Mouse (Mus musculus): ENCODE results near the gene Smim14. TPM values are rescaled to one million over a fixed set of nuclear protein-coding genes. Genes with fewer than 3 reads are reported as not detected.

Smim14 gene
- polyA plus RNA-seq (2011; ENCODE audit: insufficient read depth, insufficient read length, low replicate concordance, missing spikeins): 58.2 and 62.7 TPM in 2 replicates

DNA sequence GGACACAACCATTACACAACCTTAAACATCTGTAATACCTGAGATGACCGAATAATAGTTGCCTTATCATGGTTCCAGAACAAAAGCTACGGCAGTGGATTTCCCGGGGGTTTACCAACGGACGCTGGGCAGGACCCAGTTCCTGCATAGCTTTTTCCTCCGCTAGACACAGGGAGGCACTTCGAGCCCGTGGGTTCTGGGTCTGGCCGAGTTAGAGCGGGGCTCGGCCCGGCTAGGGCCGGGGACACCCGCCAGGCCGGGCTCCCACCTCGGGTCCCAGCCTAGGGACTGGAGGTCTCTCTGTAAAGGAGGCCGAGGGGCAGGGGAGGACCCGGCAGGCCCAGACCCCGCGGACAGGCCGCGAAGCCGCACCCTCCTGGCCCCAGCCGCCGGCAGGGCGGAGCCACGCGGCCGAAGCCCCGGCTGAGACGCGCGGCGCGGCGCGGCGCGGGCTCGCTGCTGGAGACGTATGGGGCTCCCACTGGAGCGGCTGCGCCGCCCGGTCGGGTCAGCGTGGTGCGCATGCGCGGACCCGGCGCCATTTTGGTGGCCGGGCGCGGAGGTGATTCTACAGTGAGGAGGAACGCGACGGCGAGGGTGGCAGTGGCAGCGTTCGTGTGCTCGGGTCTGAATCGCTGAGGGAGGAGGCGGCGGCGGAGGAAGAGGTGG lies at the start of gene Smim14, which contains the start of gene Ube2k:
Gene Smim14, minus strand, starts transcription at position 434 of the 669 bp plus-strand sequence.
Gene Ube2k, plus strand, starts transcription at position 483 of the 669 bp plus-strand sequence.
- WGBS: under 1% methylated on average over 66 of the region's 66 CpGs
- H3K4me1 ChIP-seq (ENCODE audit: control insufficient read depth, insufficient read depth, low read length): no peaks in the 10 kb centered on the region; the same call in 1 of the 2 replicates
- TF ChIP-seq CTCF (IDR thresholded peaks at IDR 0.05; ENCODE audit: control insufficient read depth, insufficient read depth, low read length) (no peak), POLR2A (IDR thresholded peaks at IDR 0.05; ENCODE audit: borderline replicate concordance, control insufficient read depth, low read depth, low read length) (peak; percentile 86)
- H3K27ac ChIP-seq (ENCODE audit: control insufficient read depth, insufficient read depth, low read depth, low read length, poor library complexity): peak within 1 kb of the TSS; percentile 100
- peak within 1 kb of the TSS; percentile 100 for H3K4me3 ChIP-seq (replicated peaks; ENCODE audit: control insufficient read depth, low read depth, low read length)

DNA sequence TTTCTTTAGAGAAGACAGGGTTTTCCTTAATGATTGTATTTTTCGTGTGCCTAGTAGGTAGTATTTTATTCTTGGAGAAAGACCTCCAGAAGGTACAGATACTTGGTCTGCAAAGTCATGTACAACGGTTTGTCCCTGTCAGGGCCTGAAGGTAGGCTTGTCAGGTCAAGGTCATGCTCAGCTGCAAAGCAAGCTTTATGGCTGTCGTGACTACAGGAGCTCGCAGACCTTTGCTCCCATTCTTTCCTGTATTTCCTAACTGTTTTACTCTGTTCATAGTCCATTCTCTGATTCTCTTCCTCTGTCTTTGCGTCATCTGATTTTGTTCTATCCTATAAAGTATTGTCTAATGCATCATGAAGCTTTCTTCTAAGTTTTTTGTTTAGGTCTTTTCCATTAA lies 49.3 kb upstream of the Smim14 start:
- WGBS: 88% methylated on average over 5 of the region's 5 CpGs
- no peak overlapping the region for H3K27ac ChIP-seq (ENCODE audit: control insufficient read depth, insufficient read depth, low read depth, low read length, poor library complexity)
- TF ChIP-seq CTCF (IDR thresholded peaks at IDR 0.05; ENCODE audit: control insufficient read depth, insufficient read depth, low read length): no peak
- no peak for TF ChIP-seq POLR2A (IDR thresholded peaks at IDR 0.05; ENCODE audit: borderline replicate concordance, control insufficient read depth, low read depth, low read length)
- no peak overlapping the region for H3K4me3 ChIP-seq (replicated peaks; ENCODE audit: control insufficient read depth, low read depth, low read length)
- H3K4me1 ChIP-seq (ENCODE audit: control insufficient read depth, insufficient read depth, low read length): no peaks in the 10 kb centered on the region

DNA sequence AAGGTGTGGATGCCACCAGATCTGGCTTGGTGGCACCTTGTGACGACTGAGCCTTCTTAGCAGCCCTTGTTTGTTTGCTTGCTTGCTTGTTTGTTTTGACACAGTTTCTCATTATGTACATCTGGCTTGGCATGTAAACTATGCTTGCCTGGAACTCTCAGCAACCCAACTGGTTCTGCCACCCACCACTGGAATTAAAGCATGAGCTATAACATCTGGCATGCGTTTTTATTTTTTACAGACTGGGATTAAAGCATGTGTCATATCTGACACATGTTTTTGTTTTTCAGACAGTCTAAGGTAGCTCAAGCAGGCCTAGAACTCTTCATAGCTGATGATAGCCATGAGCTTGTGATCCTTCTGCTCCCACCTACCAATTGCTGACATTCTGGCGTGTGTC lies 41.6 kb upstream of the Smim14 start:
- 83% methylated on average over 3 of the region's 3 CpGs for WGBS
- H3K4me1 ChIP-seq (ENCODE audit: control insufficient read depth, insufficient read depth, low read length): no peaks in the 10 kb centered on the region
- no peak overlapping the region for H3K4me3 ChIP-seq (replicated peaks; ENCODE audit: control insufficient read depth, low read depth, low read length)
- no peak overlapping the region for H3K27ac ChIP-seq (ENCODE audit: control insufficient read depth, insufficient read depth, low read depth, low read length, poor library complexity)
- TF ChIP-seq POLR2A (IDR thresholded peaks at IDR 0.05; ENCODE audit: borderline replicate concordance, control insufficient read depth, low read depth, low read length): no peak
- no peak for TF ChIP-seq CTCF (IDR thresholded peaks at IDR 0.05; ENCODE audit: control insufficient read depth, insufficient read depth, low read length)

DNA sequence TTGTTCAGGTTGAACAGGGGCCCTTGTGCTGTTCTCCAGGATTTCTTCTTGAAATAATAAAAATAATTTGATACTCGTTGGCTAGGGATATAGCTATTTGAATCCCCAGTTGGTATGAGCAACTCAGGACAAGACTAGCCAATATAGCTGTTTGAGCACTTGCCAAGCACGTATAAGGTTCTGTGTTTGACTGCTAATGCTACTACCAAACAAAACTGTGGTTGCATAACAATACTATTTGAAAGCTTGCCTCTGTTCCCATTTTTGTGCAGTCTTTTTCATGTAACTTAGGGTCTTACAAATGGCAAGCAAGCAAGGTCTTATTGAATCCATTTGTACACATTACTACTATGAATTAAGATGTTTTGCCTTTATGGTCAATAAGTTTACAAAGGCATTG lies 38.9 kb upstream of the Smim14 start:
- no peak overlapping the region for H3K4me3 ChIP-seq (replicated peaks; ENCODE audit: control insufficient read depth, low read depth, low read length)
- no peak for TF ChIP-seq CTCF (IDR thresholded peaks at IDR 0.05; ENCODE audit: control insufficient read depth, insufficient read depth, low read length)
- no peak for TF ChIP-seq POLR2A (IDR thresholded peaks at IDR 0.05; ENCODE audit: borderline replicate concordance, control insufficient read depth, low read depth, low read length)
- H3K4me1 ChIP-seq (ENCODE audit: control insufficient read depth, insufficient read depth, low read length): no peaks in the 10 kb centered on the region
- no peak overlapping the region for H3K27ac ChIP-seq (ENCODE audit: control insufficient read depth, insufficient read depth, low read depth, low read length, poor library complexity)
- 72% methylated on average over 2 of the region's 2 CpGs for WGBS

DNA sequence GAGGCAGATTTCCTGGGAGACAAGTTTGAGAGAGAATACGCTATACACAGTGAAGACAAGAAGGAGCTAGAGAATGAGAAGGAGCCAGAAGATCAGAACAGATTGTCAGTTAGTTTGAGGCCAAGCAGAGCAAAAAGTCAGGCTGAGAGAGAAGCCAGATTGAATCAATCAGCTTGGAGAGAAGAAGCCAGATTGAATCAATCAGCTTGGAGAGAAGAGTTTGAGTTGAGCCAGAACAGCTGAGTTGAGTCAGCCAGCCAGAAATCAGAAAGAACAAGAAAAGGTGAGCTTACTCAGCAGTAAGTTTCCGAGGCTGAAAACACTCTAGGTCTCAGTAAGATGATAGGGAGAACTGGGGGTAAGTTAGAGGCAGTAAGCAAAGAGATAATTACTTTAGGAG lies 37.9 kb upstream of the Smim14 start:
- H3K4me1 ChIP-seq (ENCODE audit: control insufficient read depth, insufficient read depth, low read length): no peaks in the 10 kb centered on the region

DNA sequence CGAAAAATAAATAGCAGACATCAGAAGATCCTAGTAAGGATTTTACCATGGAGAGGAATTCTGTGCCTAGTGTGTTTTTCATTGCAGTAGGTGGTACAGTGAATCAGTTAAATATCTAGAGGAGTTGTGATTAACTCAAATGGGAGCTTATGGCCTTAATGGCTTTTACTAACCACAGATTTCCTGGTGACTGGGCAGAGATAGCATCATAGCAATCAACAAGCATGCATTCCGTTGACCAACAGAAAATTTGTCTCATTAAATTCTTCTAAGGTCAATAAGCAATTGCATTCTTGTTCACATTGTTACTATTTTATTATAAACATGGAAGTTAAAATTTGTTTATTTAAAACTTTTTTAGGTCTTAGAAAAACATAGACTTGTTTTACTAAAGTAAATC lies 28.5 kb upstream of the Smim14 start:
- no peak overlapping the region for H3K4me3 ChIP-seq (replicated peaks; ENCODE audit: control insufficient read depth, low read depth, low read length)
- no peaks in the 10 kb centered on the region for H3K4me1 ChIP-seq (ENCODE audit: control insufficient read depth, insufficient read depth, low read length)
- no peak overlapping the region for H3K27ac ChIP-seq (ENCODE audit: control insufficient read depth, insufficient read depth, low read depth, low read length, poor library complexity)
- TF ChIP-seq POLR2A (IDR thresholded peaks at IDR 0.05; ENCODE audit: borderline replicate concordance, control insufficient read depth, low read depth, low read length) (no peak), CTCF (IDR thresholded peaks at IDR 0.05; ENCODE audit: control insufficient read depth, insufficient read depth, low read length) (no peak)
- 71% methylated on average over 2 of the region's 2 CpGs for WGBS

More for the DNA sequence above, 37.9 kb upstream of the Smim14 start:
- Histone ChIP-seq H3K27ac (ENCODE audit: control insufficient read depth, insufficient read depth, low read depth, low read length, poor library complexity) (no peak overlapping the region), H3K4me3 (replicated peaks; ENCODE audit: control insufficient read depth, low read depth, low read length) (no peak overlapping the region)
- WGBS: 81% methylated on average over 2 of the region's 2 CpGs
- TF ChIP-seq POLR2A (IDR thresholded peaks at IDR 0.05; ENCODE audit: borderline replicate concordance, control insufficient read depth, low read depth, low read length) (no peak), CTCF (IDR thresholded peaks at IDR 0.05; ENCODE audit: control insufficient read depth, insufficient read depth, low read length) (no peak)

DNA sequence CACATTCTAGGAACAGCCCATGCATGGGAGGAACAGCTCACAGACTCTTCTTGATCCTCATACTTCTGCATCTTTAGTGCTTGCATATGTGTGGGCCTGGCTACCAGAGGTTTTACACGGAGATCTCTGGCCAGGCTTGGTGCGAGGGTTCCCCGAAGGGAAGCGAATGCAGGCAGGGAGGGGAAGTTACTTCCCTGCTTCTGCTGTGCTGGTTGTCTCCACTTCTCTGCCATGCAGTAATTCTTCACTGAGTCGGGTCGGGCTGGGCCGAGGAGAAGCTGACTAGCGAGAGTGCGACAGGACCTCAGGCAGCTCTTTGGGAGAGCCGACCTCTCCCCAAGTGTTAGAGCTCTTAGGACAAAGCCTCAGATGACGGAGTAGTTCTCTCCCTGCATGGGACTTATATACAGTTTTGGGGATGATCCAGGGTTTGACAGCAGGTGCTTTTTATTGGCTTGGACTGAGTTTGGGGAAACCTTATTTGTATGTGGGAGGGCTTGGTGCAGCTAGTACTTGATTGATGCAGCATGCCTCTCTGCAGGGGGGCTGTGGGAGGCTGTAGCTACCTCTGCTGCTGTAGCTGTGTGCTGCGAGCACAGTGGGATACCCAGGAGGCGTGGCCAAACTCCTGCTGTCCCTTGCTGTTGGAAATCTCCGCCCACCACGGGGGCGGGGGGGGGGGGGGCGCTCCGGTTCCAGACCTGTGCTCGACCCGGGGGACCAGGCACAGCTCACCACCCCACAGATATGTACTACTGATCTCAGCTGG lies 24.3 kb upstream of the Smim14 start:
- TF ChIP-seq POLR2A (IDR thresholded peaks at IDR 0.05; ENCODE audit: borderline replicate concordance, control insufficient read depth, low read depth, low read length) (no peak), CTCF (IDR thresholded peaks at IDR 0.05; ENCODE audit: control insufficient read depth, insufficient read depth, low read length) (no peak)
- WGBS: 47% methylated on average over 20 of the region's 20 CpGs

DNA sequence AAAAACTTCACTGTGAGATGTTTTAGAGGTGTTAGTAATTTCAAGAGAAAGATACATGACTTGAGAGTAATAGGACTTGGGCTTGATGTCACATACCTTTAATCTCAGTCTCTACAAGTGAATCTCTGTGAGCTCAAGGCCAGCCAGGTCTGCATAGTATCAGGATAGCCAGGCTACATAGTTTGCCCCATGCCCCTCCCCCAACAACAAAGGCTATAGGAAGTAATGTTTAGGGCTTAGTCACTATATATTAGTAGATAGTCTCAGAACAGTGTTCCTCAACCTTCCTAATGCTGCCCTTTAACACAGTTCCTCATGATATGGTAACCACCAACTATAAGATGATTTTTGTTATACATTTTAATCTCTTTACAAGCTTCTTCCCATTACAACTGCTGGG lies 20.1 kb upstream of the Smim14 start:
- H3K4me3 ChIP-seq (replicated peaks; ENCODE audit: control insufficient read depth, low read depth, low read length): no peak overlapping the region
- TF ChIP-seq POLR2A (IDR thresholded peaks at IDR 0.05; ENCODE audit: borderline replicate concordance, control insufficient read depth, low read depth, low read length) (no peak), CTCF (IDR thresholded peaks at IDR 0.05; ENCODE audit: control insufficient read depth, insufficient read depth, low read length) (no peak)
- H3K4me1 ChIP-seq (ENCODE audit: control insufficient read depth, insufficient read depth, low read length): no peaks in the 10 kb centered on the region
- H3K27ac ChIP-seq (ENCODE audit: control insufficient read depth, insufficient read depth, low read depth, low read length, poor library complexity): no peak overlapping the region

More for the DNA sequence above, 24.3 kb upstream of the Smim14 start:
- no peaks in the 10 kb centered on the region for H3K4me1 ChIP-seq (ENCODE audit: control insufficient read depth, insufficient read depth, low read length)
- no peak overlapping the region for H3K27ac ChIP-seq (ENCODE audit: control insufficient read depth, insufficient read depth, low read depth, low read length, poor library complexity)
- no peak overlapping the region for H3K4me3 ChIP-seq (replicated peaks; ENCODE audit: control insufficient read depth, low read depth, low read length)
